Mouse (Mus musculus): Measurements from ENCODE around the gene Nrg3.

DNA sequence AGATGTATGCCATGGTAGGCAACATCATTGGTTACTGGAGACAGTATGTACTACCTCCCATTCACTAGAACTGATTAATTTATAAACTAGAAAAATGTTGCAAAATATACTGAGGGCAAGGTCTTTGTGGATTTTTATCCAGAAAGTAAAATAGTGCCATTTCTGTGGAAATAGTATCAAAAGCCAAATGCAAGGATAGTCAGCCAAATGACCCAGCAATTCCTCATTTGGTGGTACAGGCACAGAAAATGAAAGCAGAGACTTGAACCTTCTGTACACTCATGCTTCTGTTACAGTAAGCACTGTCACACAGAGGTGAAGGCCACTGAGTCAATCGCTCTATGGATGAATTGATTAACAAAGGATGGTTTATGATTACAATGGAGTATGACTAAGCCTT is 207.8 kb downstream of the Nrg3 start:
- TF ChIP-seq CTCF (IDR thresholded peaks at IDR 0.05; ENCODE audit: extremely low read depth, insufficient read depth, insufficient read length, insufficient replicate concordance) (no peak), POLR2A (IDR thresholded peaks at IDR 0.05; ENCODE audit: low read depth, low read length) (no peak)

Measured in spleen, adult 2 months (tissue).